Mouse (Mus musculus): ENCODE measurements around the gene Gm17949. TPM values are rescaled to one million over a fixed set of nuclear protein-coding genes. Genes with fewer than 3 reads are reported as not detected.

The Gm17949 gene
- not detected in 2 replicates for polyA plus RNA-seq (2011; ENCODE audit: insufficient read length, low read depth, missing spikeins)

GRCm38 (mm10) chr17:57011236-57012141 is at the start of gene Gm17949, which contains the start of gene Gtf2f1:
Gene Gm17949, plus strand, starts transcription at chr17:57011469.
Gene Gtf2f1, minus strand, starts transcription at chr17:57011288.
- Histone ChIP-seq H3K4me1 (ENCODE audit: control insufficient read depth, insufficient read depth, low read length) (no peaks in the 10 kb centered on the region), H3K4me3 (ENCODE audit: insufficient read depth, low read length) (peak within 1 kb of the TSS; percentile 80), H3K27ac (ENCODE audit: insufficient read depth, low read length) (peak within 1 kb of the TSS; percentile 63)
- TF ChIP-seq CTCF (IDR thresholded peaks at IDR 0.05; ENCODE audit: borderline replicate concordance, insufficient read depth, low read length) = no peak
- peak; percentile 98 for TF ChIP-seq POLR2A (IDR thresholded peaks at IDR 0.05; ENCODE audit: low read depth, low read length)

GRCm38 (mm10) chr17:56961880-56962279 is 49.4 kb upstream of the Gm17949 start:
- no peaks in the 10 kb centered on the region; the same call in 1 of the 2 replicates for H3K4me1 ChIP-seq (ENCODE audit: control insufficient read depth, insufficient read depth, low read length)
- no peak for TF ChIP-seq CTCF (IDR thresholded peaks at IDR 0.05; ENCODE audit: borderline replicate concordance, insufficient read depth, low read length)
- no peak for TF ChIP-seq POLR2A (IDR thresholded peaks at IDR 0.05; ENCODE audit: low read depth, low read length)
- no peak overlapping the region for H3K27ac ChIP-seq (ENCODE audit: insufficient read depth, low read length)
- H3K4me3 ChIP-seq (ENCODE audit: insufficient read depth, low read length) = no peak overlapping the region

DNA sequence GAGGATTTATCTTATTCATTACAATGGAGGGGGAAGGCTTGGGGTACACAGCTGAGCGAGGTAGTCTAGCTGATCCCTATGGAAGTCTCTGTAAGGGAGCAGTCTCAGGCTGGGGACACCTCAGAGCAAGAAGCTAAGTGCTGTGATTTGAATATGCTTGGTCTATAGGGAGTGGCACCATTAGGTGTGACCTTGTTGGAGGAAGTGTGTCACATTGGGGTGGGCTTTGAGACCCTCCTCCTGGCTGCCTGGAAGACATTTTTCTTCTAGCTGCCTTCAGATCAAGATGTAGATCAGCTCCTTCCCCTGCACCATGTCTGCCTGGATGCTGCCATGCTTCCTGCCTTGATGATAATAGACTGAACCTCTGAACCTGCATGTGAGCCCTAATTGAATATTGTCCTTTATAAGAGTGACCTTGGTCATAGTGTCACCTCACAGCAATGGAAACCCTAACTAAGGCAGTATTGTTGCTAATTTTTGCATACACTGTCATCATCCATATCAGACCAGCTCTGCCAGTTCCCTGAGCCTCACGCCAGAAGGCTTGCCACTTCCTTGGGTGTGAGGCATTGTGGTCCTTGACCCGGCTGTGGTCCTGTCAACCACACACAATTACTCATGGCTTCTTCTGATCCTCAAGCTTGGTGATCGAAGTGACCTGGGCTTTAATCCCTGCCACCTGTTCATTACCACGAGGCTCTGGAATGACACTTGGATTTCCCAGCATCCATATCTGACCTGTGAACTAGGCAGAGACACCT is 48.4 kb upstream of the Gm17949 start:
- no peak overlapping the region for H3K27ac ChIP-seq (ENCODE audit: insufficient read depth, low read length)
- no peak for TF ChIP-seq POLR2A (IDR thresholded peaks at IDR 0.05; ENCODE audit: low read depth, low read length)
- TF ChIP-seq CTCF (IDR thresholded peaks at IDR 0.05; ENCODE audit: borderline replicate concordance, insufficient read depth, low read length) = no peak
- no peaks in the 10 kb centered on the region; the same call in 1 of the 2 replicates for H3K4me1 ChIP-seq (ENCODE audit: control insufficient read depth, insufficient read depth, low read length)
- no peak overlapping the region for H3K4me3 ChIP-seq (ENCODE audit: insufficient read depth, low read length)

DNA sequence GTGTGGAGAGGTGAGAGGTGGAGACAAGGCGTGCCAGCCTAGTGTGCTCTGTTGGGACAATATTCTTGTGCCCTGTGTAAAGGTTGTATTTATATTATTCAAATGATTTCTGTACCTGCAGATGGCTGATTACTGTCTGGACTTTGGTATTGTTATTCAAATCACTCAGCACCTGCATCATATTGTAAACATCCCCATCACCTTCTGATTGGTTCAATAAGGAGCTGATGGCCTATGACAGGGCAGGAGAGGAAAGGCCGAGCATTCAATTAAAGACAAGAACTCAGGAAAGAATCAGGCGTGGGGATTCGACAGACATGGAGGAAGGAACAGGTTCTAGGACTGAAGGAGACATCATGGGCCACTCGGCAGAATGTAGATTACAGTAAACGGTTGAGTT is 47.6 kb upstream of the Gm17949 start:
- Histone ChIP-seq H3K4me1 (ENCODE audit: control insufficient read depth, insufficient read depth, low read length) (no peaks in the 10 kb centered on the region), H3K27ac (ENCODE audit: insufficient read depth, low read length) (no peak overlapping the region), H3K4me3 (ENCODE audit: insufficient read depth, low read length) (no peak overlapping the region)
- TF ChIP-seq POLR2A (IDR thresholded peaks at IDR 0.05; ENCODE audit: low read depth, low read length) (no peak), CTCF (IDR thresholded peaks at IDR 0.05; ENCODE audit: borderline replicate concordance, insufficient read depth, low read length) (no peak)

DNA sequence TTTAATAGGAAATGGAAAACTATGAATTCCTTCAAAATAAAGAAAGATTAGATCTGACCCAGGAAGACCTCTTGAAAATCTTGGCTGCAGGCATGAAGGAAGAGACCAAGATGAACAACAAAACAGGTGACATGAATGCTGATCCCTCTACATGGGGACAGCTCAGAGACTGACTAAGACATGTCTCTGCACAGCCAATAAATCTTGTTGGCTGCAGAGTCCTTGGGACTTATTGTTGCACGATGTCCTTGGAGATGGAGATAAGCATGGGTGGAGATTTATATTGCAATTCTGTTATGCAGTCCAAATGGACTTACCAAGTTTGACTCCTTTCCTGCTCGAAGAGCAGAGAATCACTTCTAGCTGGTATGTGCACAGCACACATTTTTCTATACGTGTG is 41.9 kb upstream of the Gm17949 start:
- no peak overlapping the region for H3K4me3 ChIP-seq (ENCODE audit: insufficient read depth, low read length)
- no peaks in the 10 kb centered on the region for H3K4me1 ChIP-seq (ENCODE audit: control insufficient read depth, insufficient read depth, low read length)
- H3K27ac ChIP-seq (ENCODE audit: insufficient read depth, low read length) = no peak overlapping the region
- no peak for TF ChIP-seq CTCF (IDR thresholded peaks at IDR 0.05; ENCODE audit: borderline replicate concordance, insufficient read depth, low read length)
- TF ChIP-seq POLR2A (IDR thresholded peaks at IDR 0.05; ENCODE audit: low read depth, low read length) = no peak

DNA sequence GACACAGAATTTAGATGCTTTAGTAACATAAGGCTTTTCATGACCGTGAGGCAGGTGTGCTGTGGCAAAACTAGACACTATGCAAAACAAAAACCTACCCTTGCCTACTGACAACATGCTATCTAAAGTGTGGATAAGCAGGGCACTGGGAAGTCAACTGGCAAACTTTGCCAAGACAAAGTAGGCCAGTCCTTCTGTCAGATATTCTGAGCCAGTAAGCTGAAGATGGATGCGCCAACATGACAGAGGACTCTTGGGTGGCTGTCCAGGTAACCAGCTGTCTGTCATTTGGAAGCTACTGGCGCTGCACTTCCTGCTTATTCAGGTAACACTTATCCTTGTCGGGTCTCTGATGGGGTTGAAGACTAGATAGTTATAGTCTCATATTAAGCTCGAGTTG is 41.2 kb upstream of the Gm17949 start:
- no peak overlapping the region for H3K27ac ChIP-seq (ENCODE audit: insufficient read depth, low read length)
- TF ChIP-seq CTCF (IDR thresholded peaks at IDR 0.05; ENCODE audit: borderline replicate concordance, insufficient read depth, low read length) (no peak), POLR2A (IDR thresholded peaks at IDR 0.05; ENCODE audit: low read depth, low read length) (no peak)
- H3K4me1 ChIP-seq (ENCODE audit: control insufficient read depth, insufficient read depth, low read length) = no peaks in the 10 kb centered on the region
- H3K4me3 ChIP-seq (ENCODE audit: insufficient read depth, low read length) = no peak overlapping the region

- TF ChIP-seq POLR2A (IDR thresholded peaks at IDR 0.05; ENCODE audit: low read depth, low read length) (no peak), CTCF (IDR thresholded peaks at IDR 0.05; ENCODE audit: borderline replicate concordance, insufficient read depth, low read length) (no peak)
- Histone ChIP-seq H3K4me3 (ENCODE audit: insufficient read depth, low read length) (no peak overlapping the region), H3K4me1 (ENCODE audit: control insufficient read depth, insufficient read depth, low read length) (no peaks in the 10 kb centered on the region), H3K27ac (ENCODE audit: insufficient read depth, low read length) (no peak overlapping the region)
Observed at GRCm38 (mm10) chr17:56973956-56974707, 37.1 kb upstream of the Gm17949 start.

- no peak overlapping the region for H3K27ac ChIP-seq (ENCODE audit: insufficient read depth, low read length)
- TF ChIP-seq CTCF (IDR thresholded peaks at IDR 0.05; ENCODE audit: borderline replicate concordance, insufficient read depth, low read length) (no peak), POLR2A (IDR thresholded peaks at IDR 0.05; ENCODE audit: low read depth, low read length) (no peak)
- H3K4me3 ChIP-seq (ENCODE audit: insufficient read depth, low read length) = no peak overlapping the region
- H3K4me1 ChIP-seq (ENCODE audit: control insufficient read depth, insufficient read depth, low read length) = no peaks in the 10 kb centered on the region
Observed at GRCm38 (mm10) chr17:56974708-56975240, 36.5 kb upstream of the Gm17949 start.

DNA sequence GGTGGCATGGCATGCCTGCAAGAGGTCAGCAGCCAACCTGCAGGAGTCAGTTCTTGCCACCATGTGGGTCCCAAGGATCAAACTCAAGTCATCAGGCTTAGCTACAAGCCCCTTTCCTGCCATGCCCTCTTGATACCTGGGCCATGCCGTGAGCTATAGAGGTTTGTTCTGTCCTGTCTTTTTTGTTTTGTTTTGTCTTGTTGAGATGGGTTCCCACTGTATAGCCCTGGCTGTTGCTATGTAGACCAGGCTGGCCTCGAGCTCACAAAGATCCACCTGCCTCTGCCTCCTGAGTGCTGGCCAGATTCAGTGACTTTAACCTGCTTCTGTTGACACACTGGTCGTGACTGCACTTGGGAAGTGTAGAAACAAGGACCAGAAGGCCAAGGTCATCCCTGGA is 35.9 kb upstream of the Gm17949 start:
- H3K4me1 ChIP-seq (ENCODE audit: control insufficient read depth, insufficient read depth, low read length) = no peaks in the 10 kb centered on the region
- H3K4me3 ChIP-seq (ENCODE audit: insufficient read depth, low read length) = no peak overlapping the region
- H3K27ac ChIP-seq (ENCODE audit: insufficient read depth, low read length) = no peak overlapping the region
- no peak for TF ChIP-seq CTCF (IDR thresholded peaks at IDR 0.05; ENCODE audit: borderline replicate concordance, insufficient read depth, low read length)
- no peak for TF ChIP-seq POLR2A (IDR thresholded peaks at IDR 0.05; ENCODE audit: low read depth, low read length)

All from embryonic fibroblast, embryonic 13.5 days (primary cell).